Mouse (Mus musculus): Measurements from ENCODE around the gene Ttc39b.

DNA sequence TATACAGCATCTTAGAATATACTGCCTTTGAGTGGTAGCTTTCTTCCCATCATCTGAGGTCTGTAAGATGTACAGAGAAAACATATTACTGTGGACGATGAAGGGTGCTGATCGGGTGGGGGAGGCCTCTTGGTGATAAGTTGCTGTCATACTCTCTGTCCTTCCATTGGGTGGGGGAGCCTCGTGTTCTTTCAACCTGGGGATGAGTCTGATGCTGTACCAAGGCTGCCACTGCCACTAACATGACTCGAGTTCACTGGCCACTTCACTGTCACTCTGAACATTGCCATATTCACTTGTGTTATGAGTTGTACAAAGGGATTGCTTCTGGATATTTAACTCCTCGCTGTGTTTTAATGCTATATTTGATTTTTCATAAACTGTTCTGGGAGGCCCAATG lies 106.9 kb downstream of the Ttc39b start:
- TF ChIP-seq GATA1 (IDR thresholded peaks at IDR 0.05; ENCODE audit: borderline replicate concordance, low read length), result no peak
- TF ChIP-seq CTCF (IDR thresholded peaks at IDR 0.05; ENCODE audit: low read depth, low read length), result no peak
- no peak for TF ChIP-seq POLR2AphosphoS5 (IDR thresholded peaks at IDR 0.05; ENCODE audit: insufficient replicate concordance, low read depth, low read length)

Data from G1E (cell line).